Mouse (Mus musculus) hematopoietic multipotent progenitor cell, adult 10-12 weeks (in vitro differentiated cells): ENCODE results near the gene Nus1. TPM values are rescaled to one million over a fixed set of nuclear protein-coding genes. Genes with fewer than 3 reads are reported as not detected.

Experiments
- polyA plus RNA-seq: library from polyadenylated mRNA; stranded (reverse); fragments of >175 nt; gene quantifications from 2 replicates; pipeline ENCODE4 v1.2.3, GENCODE M21; 2012; ENCODE audit warnings: low replicate concordance

Gene Nus1
- 11.4 and 18.9 TPM in 2 replicates for polyA plus RNA-seq

GRCm38 (mm10) chr10:52417299-52417997 is at the start of gene Nus1:
Gene Nus1 (plus strand): TSS chr10:52417547.

GRCm38 (mm10) chr10:52381845-52382591 is 35.3 kb upstream of the Nus1 start, which contains the start of gene Gopc:
Gene Gopc (minus strand): TSS chr10:52382124.

GRCm38 (mm10) chr10:52388922-52389430 is 28.4 kb upstream of the Nus1 start, which contains the start of gene Nepn:
Gene Nepn (plus strand): TSS chr10:52388972.

Other genes with a start within 250 kb of the Nus1 start
- gene Ros1, start 222.3 kb upstream of the Nus1 start, polyA plus RNA-seq, result not detected in 2 replicates
- gene Dcbld1, start 183.9 kb upstream of the Nus1 start, polyA plus RNA-seq, result 0.35 and 1.1 TPM in 2 replicates
- gene Gm26741, start 58.8 kb upstream of the Nus1 start, polyA plus RNA-seq, result not detected in 2 replicates
- gene Gopc, start 35.4 kb upstream of the Nus1 start, polyA plus RNA-seq, result 4.2 and 4.8 TPM in 2 replicates
- gene Nepn, start 28.6 kb upstream of the Nus1 start, polyA plus RNA-seq, result not detected in 2 replicates